Mouse (Mus musculus) CH12.LX (cell line): ENCODE results near the gene Tbl2. TPM values are rescaled to one million over a fixed set of nuclear protein-coding genes. Genes with fewer than 3 reads are reported as not detected.
A peak's percentile ranks its signal among the peaks of the same experiment; 100 is the strongest.

Experiments used
- DNase-seq: peaks from one replicate; pipeline ENCODE4 v3.0.0-alpha.2; 2013; ENCODE audit errors: extremely low read depth
- H3K27ac ChIP-seq: 2 replicates; pipeline ENCODE4 v1.5.1; 2012; ENCODE audit warnings: low read depth, mild to moderate bottlenecking, control low read depth, moderate library complexity; ENCODE audit not compliant: insufficient read depth
- H3K27me3 ChIP-seq: replicated peaks from 2 replicates; pipeline ENCODE3; 2012; ENCODE audit warnings: inconsistent platforms
- H3K36me3 ChIP-seq, 2 experiments: replicated peaks in 1 of 2; 2 replicates each; pipeline versions ENCODE3 to v1.6.1; 2012; ENCODE audit warnings: inconsistent platforms in 1 of 2, low read length in 1 of 2, mild to moderate bottlenecking in 1 of 2, mixed read lengths in 1 of 2, moderate library complexity in 1 of 2; ENCODE audit not compliant: control insufficient read depth in 1 of 2, insufficient read depth in 1 of 2
- H3K4me1 ChIP-seq, 2 experiments: 2 replicates each; pipeline ENCODE4 v1.6.1; 2012; ENCODE audit warnings: inconsistent platforms in 1 of 2, moderate library complexity in 1 of 2; ENCODE audit not compliant: insufficient read depth in 2 of 2, control insufficient read depth in 1 of 2
- H3K4me2 ChIP-seq: 2 replicates; pipeline ENCODE4 v1.6.1; 2012; ENCODE audit warnings: low read depth, mild to moderate bottlenecking, control low read depth; ENCODE audit not compliant: poor library complexity, insufficient read depth, severe bottlenecking
- H3K4me3 ChIP-seq, 3 experiments: fragments of 150-350 bp in 1 of 3; sonication (generic) in 1 of 3; replicated peaks in 1 of 3; 2 replicates each; pipeline versions ENCODE3 to v1.5.1; 2011 to 2012; ENCODE audit warnings: low read depth in 2 of 3, low read length in 2 of 3, mild to moderate bottlenecking in 2 of 3, moderate library complexity in 2 of 3, control low read depth in 1 of 3, improper control_type of control experiment in 1 of 3, inconsistent platforms in 1 of 3, mixed read lengths in 1 of 3; ENCODE audit not compliant: poor library complexity in 1 of 3
- H3K79me2 ChIP-seq: replicated peaks from 2 replicates; pipeline ENCODE4 v1.6.1; 2012; ENCODE audit warnings: mild to moderate bottlenecking, moderate library complexity; ENCODE audit not compliant: control insufficient read depth, poor library complexity, insufficient read depth, severe bottlenecking; ENCODE audit errors: extremely low read depth
- H3K9ac ChIP-seq: 2 replicates; pipeline ENCODE4 v1.6.1; 2012; ENCODE audit warnings: low read depth, mild to moderate bottlenecking, control low read depth, moderate library complexity; ENCODE audit not compliant: insufficient read depth
- H3K9me3 ChIP-seq: replicated peaks from 2 replicates; pipeline ENCODE3; 2012; ENCODE audit warnings: low read length, inconsistent platforms, mixed read lengths
- CHD1 ChIP-seq: IDR thresholded peaks from 2 replicates; pipeline ENCODE4 v1.6.1; 2012; ENCODE audit warnings: low read depth, low read length, improper control_type of control experiment, inconsistent platforms
- CTCF ChIP-seq, 2 experiments: IDR thresholded peaks in 1 of 2; conservative IDR thresholded peaks in 1 of 2; 2 replicates each; pipeline ENCODE4 v1.5.1; 2011 to 2012; ENCODE audit warnings: low read depth in 2 of 2, low read length in 2 of 2, improper control_type of control experiment in 1 of 2, inconsistent platforms in 1 of 2, mild to moderate bottlenecking in 1 of 2, moderate library complexity in 1 of 2
- ELF1 ChIP-seq: IDR thresholded peaks from 2 replicates; pipeline ENCODE4 v1.6.1; 2014; ENCODE audit warnings: low read depth, mild to moderate bottlenecking, inconsistent platforms, low read length, improper control_type of control experiment
- HCFC1 ChIP-seq: IDR thresholded peaks from 2 replicates; pipeline ENCODE4 v1.6.1; 2012; ENCODE audit warnings: low read depth, mild to moderate bottlenecking, inconsistent platforms, low read length, improper control_type of control experiment
- MAFK ChIP-seq: IDR thresholded peaks from 2 replicates; pipeline ENCODE4 v1.6.1; 2011; ENCODE audit warnings: low read length, improper control_type of control experiment; ENCODE audit not compliant: insufficient replicate concordance
- MAZ ChIP-seq: IDR thresholded peaks from 2 replicates; pipeline ENCODE4 v1.6.1; 2012; ENCODE audit warnings: low read depth, mild to moderate bottlenecking, inconsistent platforms, low read length, improper control_type of control experiment, moderate library complexity
- MXI1 ChIP-seq: IDR thresholded peaks from 2 replicates; pipeline ENCODE4 v1.6.1; 2011; ENCODE audit warnings: mild to moderate bottlenecking, low read depth, low read length, improper control_type of control experiment
- RCOR1 ChIP-seq: conservative IDR thresholded peaks from 2 replicates; pipeline ENCODE4 v1.6.1; 2012; ENCODE audit warnings: low read depth, mild to moderate bottlenecking, inconsistent platforms, low read length, improper control_type of control experiment
- SIN3A ChIP-seq: IDR thresholded peaks from 2 replicates; pipeline ENCODE4 v1.6.1; 2012; ENCODE audit warnings: low read length, improper control_type of control experiment, inconsistent platforms
- TBP ChIP-seq: conservative IDR thresholded peaks from 2 replicates; pipeline ENCODE4 v1.6.1; 2011; ENCODE audit warnings: low read depth, low read length, improper control_type of control experiment
- TCF12 ChIP-seq: IDR thresholded peaks from 2 replicates; pipeline ENCODE4 v1.6.1; 2014; ENCODE audit warnings: low read depth, mild to moderate bottlenecking, inconsistent platforms, low read length, improper control_type of control experiment
- UBTF ChIP-seq: IDR thresholded peaks from 2 replicates; pipeline ENCODE4 v1.6.1; 2012; ENCODE audit warnings: low read depth, mild to moderate bottlenecking, inconsistent platforms, low read length, improper control_type of control experiment, moderate library complexity
- ZC3H11A ChIP-seq: IDR thresholded peaks from 2 replicates; pipeline ENCODE4 v1.6.1; 2012; ENCODE audit warnings: low read depth, mild to moderate bottlenecking, inconsistent platforms, low read length, improper control_type of control experiment
- dilution Hi-C: fragments of 300-500 bp; cut with MboI; formaldehyde crosslinking; loops from 2 replicates; pipeline ENCODE4 v1.14.3; 2020; ENCODE audit warnings: low sequenced_read_pairs; ENCODE audit not compliant: extremely low pct_unique_long_range_greater_than_20kb, extremely low pct_ligation_motif_present
- in situ Hi-C: fragments of 300-500 bp; cut with MboI; formaldehyde crosslinking; loops from 3 replicates; pipeline ENCODE4 v1.14.3; 2019; ENCODE audit warnings: low sequenced_read_pairs, low pct_ligation_motif_present, low pct_unique_long_range_greater_than_20kb, mixed read lengths
- polyA plus RNA-seq: library from polyadenylated mRNA; unstranded; fragments of >175 nt; gene quantifications from 2 replicates; pipeline ENCODE4 v1.2.1, GENCODE M21; 2012; ENCODE audit warnings: low read depth; ENCODE audit not compliant: insufficient read length
- total RNA-seq, 2 experiments: library from RNA; depleted of rRNA; stranded (reverse); fragments of 300-350 nt in 1 of 2; fragments of >200 nt in 1 of 2; gene quantifications; 2 replicates each; pipeline ENCODE4 v1.2.3; 2012 to 2014

The Tbl2 gene
- total and polyA plus RNA-seq, 3 experiments = 20.0 to 31.9 (median 24.8) TPM

- dilution Hi-C loops (no loop called here), in situ Hi-C loops (no loop called here)
- DNase-seq = peak; percentile 14
- Histone ChIP-seq H3K79me2 (no peaks in the 10 kb centered on the region), H3K9me3 (peaks cover 5% of the 10 kb centered on the region), H3K4me3 (no peak overlapping the region), H3K4me1 (no peaks in the 10 kb centered on the region), H3K27me3 (no peaks in the 10 kb centered on the region), H3K27ac (no peak overlapping the region), H3K36me3 (peaks cover 65 to 89% of the 10 kb centered on the region in 2 experiments), H3K4me2 (no peak overlapping the region), H3K9ac (no peak overlapping the region)
- TF ChIP-seq ELF1 (no peak), ZC3H11A (no peak), TCF12 (no peak), CTCF (conservative IDR thresholded peaks at IDR 0.05 in 1 of 2, IDR thresholded peaks at IDR 0.05 in 1 of 2; ENCODE audit: low read depth in 2 of 2, low read length in 2 of 2) (0 out of 4 replicates have a peak, but pooled peaks of 1 of the 2 experiments have one; percentile 13), MXI1 (no peak), CHD1 (no peak), SIN3A (no peak), RCOR1 (no peak), MAZ (no peak)
These were observed 7.0 kb downstream of the Tbl2 start for GRCm38 (mm10) chr5:135156496-135156895.

- Histone ChIP-seq H3K27me3 (no peaks in the 10 kb centered on the region), H3K9ac (no peak overlapping the region), H3K4me1 (peaks cover 0 to 4% of the 10 kb centered on the region in 2 experiments; a peak in 1 of 4 replicates), H3K4me2 (no peak overlapping the region), H3K9me3 (peaks cover 5% of the 10 kb centered on the region), H3K36me3 (peaks cover 43 to 68% of the 10 kb centered on the region in 2 experiments), H3K27ac (no peak overlapping the region), H3K4me3 (no peak overlapping the region), H3K79me2 (no peaks in the 10 kb centered on the region)
- dilution Hi-C loops = no loop called here
- in situ Hi-C loops = no loop called here
- no peak for TF ChIP-seq UBTF
- no peak for TF ChIP-seq MAFK
- TF ChIP-seq MAZ = no peak
- no peak for TF ChIP-seq HCFC1
- DNase-seq = no peak
These were observed 11.8 kb downstream of the Tbl2 start for GRCm38 (mm10) chr5:135161221-135161620.

GRCm38 (mm10) chr5:135161650-135162049, 12.2 kb downstream of the Tbl2 start:
- H3K27me3 ChIP-seq = no peaks in the 10 kb centered on the region
- in situ Hi-C loops (no loop called here), dilution Hi-C loops (no loop called here)
- H3K36me3 ChIP-seq = peaks cover 39 to 64% of the 10 kb centered on the region in 2 experiments
- H3K27ac ChIP-seq = no peak overlapping the region
- H3K4me3 ChIP-seq = no peak overlapping the region
- no peak for DNase-seq
- TF ChIP-seq TBP = no peak
- H3K79me2 ChIP-seq = no peaks in the 10 kb centered on the region
- no peak overlapping the region for H3K9ac ChIP-seq
- peaks cover under 1% of the 10 kb centered on the region for H3K9me3 ChIP-seq
- no peak overlapping the region for H3K4me2 ChIP-seq
- H3K4me1 ChIP-seq = peaks cover 0 to 4% of the 10 kb centered on the region in 2 experiments; a peak in 1 of 4 replicates
